Mouse (Mus musculus): ENCODE results near the gene Vkorc1. TPM values are rescaled to one million over a fixed set of nuclear protein-coding genes. Genes with fewer than 3 reads are reported as not detected.
"Not testable (repeated sequence)": the region's sequence is repeated elsewhere in the genome, so short reads cannot be mapped to it uniquely, and the experiment has no call there.

Gene Vkorc1
- polyA plus RNA-seq, 1 experiment from 2014 or later, result 81.7 TPM

DNA sequence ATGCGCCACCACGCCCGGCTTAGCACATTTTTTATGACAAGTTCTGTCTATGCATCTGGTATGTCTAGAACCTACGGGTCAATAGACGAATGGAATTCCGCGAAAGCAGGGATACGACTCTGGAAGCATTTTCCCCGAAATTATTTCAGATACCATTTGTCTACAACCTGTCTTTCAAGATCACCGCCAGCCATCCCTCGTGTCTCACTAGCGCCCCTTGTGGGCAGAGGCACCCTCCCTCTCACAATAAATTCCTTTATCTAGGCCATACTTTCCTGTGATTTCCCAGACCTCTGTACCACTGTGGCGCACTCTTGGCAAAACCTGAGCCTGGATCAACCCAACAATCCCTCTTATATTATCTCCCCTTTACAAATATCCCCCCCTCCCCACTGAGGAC lies 967 bp upstream of the Vkorc1 start:
- no peak overlapping the region for H3K9ac ChIP-seq (replicated peaks)

DNA sequence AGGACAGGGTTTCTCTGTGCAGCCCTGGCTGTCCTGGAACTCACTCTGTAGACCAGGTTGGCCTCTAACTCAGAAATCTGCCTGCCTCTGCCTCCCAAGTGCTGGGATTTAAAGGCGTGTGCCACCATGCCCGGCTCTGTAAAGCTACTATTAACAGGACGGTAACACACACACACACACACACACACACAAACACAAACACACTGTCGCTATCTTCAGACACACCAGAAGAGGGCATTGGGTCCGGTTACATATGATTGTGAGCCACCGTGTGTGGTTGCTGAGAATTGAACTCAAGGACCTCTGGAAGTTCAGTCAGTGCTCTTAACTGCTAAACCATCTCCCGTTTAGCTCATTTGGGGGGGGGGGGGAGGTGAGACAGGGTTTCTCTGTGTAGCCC lies 474 bp upstream of the Vkorc1 start:
- H3K27ac ChIP-seq; ATAC-seq (ENCODE audit: insufficient number of reproducible peaks, insufficient read depth, low FRiP score, low TSS enrichment, low read depth): not testable (repeated sequence)
- WGBS, result 63% methylated on average over 7 of the region's 7 CpGs

More for the DNA sequence above, 967 bp upstream of the Vkorc1 start:
- H3K4me1 ChIP-seq (replicated peaks), result peaks cover 9% of the 10 kb centered on the region
- peaks cover 24% of the 10 kb centered on the region for H3K36me3 ChIP-seq
- no peaks in the 10 kb centered on the region for H3K9me3 ChIP-seq
- no peak overlapping the region for H3K4me3 ChIP-seq (replicated peaks)
- no peak overlapping the region for H3K4me2 ChIP-seq
- H3K27me3 ChIP-seq, result 0 out of 2 replicates have a peak, but pooled peaks cover 2% of the 10 kb centered on the region
- 55% methylated on average over 13 of the region's 13 CpGs for WGBS
- no peak overlapping the region for H3K27ac ChIP-seq
- no peak for ATAC-seq (ENCODE audit: insufficient number of reproducible peaks, insufficient read depth, low FRiP score, low TSS enrichment, low read depth)

DNA sequence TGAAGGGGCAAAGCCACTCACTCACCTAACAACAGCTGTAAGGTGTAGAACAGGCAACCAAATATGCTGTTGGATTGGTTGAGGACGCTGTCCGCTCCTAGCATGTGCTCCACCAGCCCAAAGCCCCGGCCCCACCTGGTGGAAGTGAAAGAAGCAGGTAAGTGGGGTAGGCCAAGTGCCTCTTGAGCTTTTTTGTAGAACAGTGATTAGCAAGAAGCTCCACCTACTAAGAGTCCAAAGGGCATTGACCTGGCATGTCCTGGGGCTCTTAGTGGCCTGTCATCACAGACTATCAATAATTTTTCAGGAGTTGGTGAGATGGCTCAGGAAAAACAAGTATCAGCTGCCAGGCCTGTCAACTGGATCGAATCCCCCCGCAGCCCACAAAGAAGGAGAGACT lies 937 bp downstream of the Vkorc1 start:
- Histone ChIP-seq H3K27ac (no peak overlapping the region), H3K4me1 (replicated peaks) (peaks cover 13% of the 10 kb centered on the region), H3K4me3 (replicated peaks) (peak overlapping the region; percentile 59), H3K9me3 (no peaks in the 10 kb centered on the region), H3K4me2 (peak overlapping the region; percentile 79), H3K9ac (replicated peaks) (peak overlapping the region; percentile 70; the same call in 1 of the 2 replicates), H3K27me3 (0 out of 2 replicates have a peak, but pooled peaks cover under 1% of the 10 kb centered on the region), H3K36me3 (peaks cover 43% of the 10 kb centered on the region)
- ATAC-seq (ENCODE audit: insufficient number of reproducible peaks, insufficient read depth, low FRiP score, low TSS enrichment, low read depth), result no peak
- WGBS, result 72% methylated on average over 5 of the region's 5 CpGs

More for the DNA sequence above, 474 bp upstream of the Vkorc1 start:
- H3K9me3 ChIP-seq; H3K9ac ChIP-seq (replicated peaks); H3K4me1 ChIP-seq (replicated peaks); H3K27me3 ChIP-seq: not testable (repeated sequence)
- Histone ChIP-seq H3K4me2 (peak overlapping the region; percentile 79), H3K4me3 (replicated peaks) (peak overlapping the region; percentile 59), H3K36me3 (peaks cover 29% of the 10 kb centered on the region)

DNA sequence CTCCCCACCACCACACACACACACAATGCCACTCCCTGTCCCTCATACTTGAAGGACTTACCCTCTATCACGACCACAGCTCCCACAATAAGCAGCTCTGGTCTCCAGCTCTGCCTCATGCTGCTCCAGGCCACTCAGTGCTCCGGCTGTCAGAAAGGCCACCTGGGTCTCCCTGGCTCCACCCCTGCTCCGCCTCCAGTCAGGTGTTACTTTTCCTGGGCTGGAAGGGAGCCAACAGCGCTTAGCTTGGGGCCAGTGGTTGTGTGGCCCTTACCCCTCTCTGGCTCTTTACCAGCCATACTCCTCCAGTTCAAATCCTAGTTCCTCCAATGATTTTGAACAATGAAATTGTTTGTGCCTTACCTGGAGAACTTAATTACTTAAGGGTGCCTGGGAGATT lies 4.6 kb downstream of the Vkorc1 start, which contains the start of gene Prss53:
Gene Prss53, minus strand, starts transcription at position 173 of the 400 bp plus-strand sequence.
- Histone ChIP-seq H3K9me3 (no peaks in the 10 kb centered on the region), H3K4me1 (replicated peaks) (peaks cover 13% of the 10 kb centered on the region), H3K27me3 (no peaks in the 10 kb centered on the region), H3K4me3 (replicated peaks) (no peak within 1 kb of the TSS), H3K36me3 (peaks cover 80% of the 10 kb centered on the region), H3K4me2 (no peak within 1 kb of the TSS), H3K9ac (replicated peaks) (no peak within 1 kb of the TSS), H3K27ac (no peak within 1 kb of the TSS)
- ATAC-seq (ENCODE audit: insufficient number of reproducible peaks, insufficient read depth, low FRiP score, low TSS enrichment, low read depth), result no peak
- WGBS, result 26% methylated on average over 4 of the region's 4 CpGs

DNA sequence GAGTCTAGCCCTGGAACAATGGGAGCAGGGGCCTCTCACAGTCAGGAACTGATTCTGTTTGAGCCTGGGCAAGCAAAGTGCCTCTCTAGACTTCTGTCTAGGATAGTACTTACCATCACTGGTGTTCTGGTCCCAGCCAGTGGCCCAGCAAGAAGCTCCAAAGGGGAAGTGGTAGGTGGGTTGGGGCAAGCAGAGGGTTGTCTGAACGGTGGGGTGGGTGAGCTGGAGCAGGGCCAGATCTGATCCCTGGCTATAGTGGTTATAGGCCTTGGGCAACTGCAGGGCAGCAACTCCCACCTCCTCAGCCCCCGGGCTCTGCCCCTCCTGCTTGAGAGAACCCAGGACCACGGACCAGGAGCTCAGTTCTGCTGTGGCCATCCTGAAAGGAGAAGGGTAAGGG lies 6.6 kb downstream of the Vkorc1 start:
- no peaks in the 10 kb centered on the region for H3K27me3 ChIP-seq
- no peak for ATAC-seq (ENCODE audit: insufficient number of reproducible peaks, insufficient read depth, low FRiP score, low TSS enrichment, low read depth)
- 74% methylated on average over 3 of the region's 3 CpGs for WGBS
- H3K36me3 ChIP-seq, result peaks cover 98% of the 10 kb centered on the region
- no peak overlapping the region for H3K4me2 ChIP-seq
- H3K27ac ChIP-seq, result no peak overlapping the region
- peaks cover 9% of the 10 kb centered on the region for H3K4me1 ChIP-seq (replicated peaks)
- H3K9me3 ChIP-seq, result no peaks in the 10 kb centered on the region
- H3K9ac ChIP-seq (replicated peaks), result no peak overlapping the region
- H3K4me3 ChIP-seq (replicated peaks), result no peak overlapping the region

DNA sequence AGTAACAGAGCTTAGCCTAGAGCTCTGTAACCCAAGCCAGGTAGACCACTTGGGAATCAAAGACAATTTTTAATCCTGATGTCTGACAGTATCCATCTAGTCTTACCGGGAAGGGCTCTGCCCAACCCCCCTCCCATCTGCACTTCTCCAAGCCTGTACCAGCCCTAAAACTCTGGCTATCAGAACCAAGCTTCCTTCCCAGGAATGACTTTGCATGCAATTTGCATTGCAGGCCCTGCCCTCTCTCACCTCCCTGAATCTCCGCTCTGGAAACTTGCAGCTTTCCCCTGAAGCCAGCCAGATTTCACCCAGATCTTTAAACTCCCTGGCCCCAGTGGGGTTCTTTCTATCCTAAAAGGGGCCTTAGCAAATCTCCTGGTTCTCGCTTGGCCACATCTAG lies 7.6 kb downstream of the Vkorc1 start:
- ATAC-seq (ENCODE audit: insufficient number of reproducible peaks, insufficient read depth, low FRiP score, low TSS enrichment, low read depth), result no peak
- Histone ChIP-seq H3K36me3 (peaks cover 98% of the 10 kb centered on the region), H3K27ac (no peak overlapping the region), H3K9ac (replicated peaks) (no peak overlapping the region), H3K4me1 (replicated peaks) (peaks cover 17% of the 10 kb centered on the region), H3K4me2 (no peak overlapping the region), H3K4me3 (replicated peaks) (no peak overlapping the region), H3K27me3 (no peaks in the 10 kb centered on the region), H3K9me3 (no peaks in the 10 kb centered on the region)
- WGBS, result 86% methylated on average over 3 of the region's 3 CpGs

DNA sequence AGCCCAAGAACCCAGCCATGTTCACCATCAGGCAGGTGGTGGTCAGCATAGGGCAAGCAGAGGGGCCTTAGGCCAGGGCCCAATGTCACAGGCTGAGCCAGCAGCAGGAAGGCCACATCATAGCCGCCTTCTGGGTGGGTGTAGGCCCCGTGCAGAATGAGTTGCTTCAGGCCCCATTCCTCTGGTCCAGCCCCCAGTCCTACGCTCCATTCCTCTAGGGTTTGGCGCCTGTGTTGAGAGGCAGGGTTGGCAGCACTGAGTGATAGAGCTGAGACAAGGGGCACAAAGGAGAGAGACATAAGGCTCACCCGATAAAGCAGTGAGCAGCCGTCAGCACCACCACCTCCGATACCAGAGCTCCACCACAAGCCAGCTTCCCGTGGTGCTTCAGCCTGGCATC lies 8.2 kb downstream of the Vkorc1 start:
- peaks cover 98% of the 10 kb centered on the region for H3K36me3 ChIP-seq
- H3K9me3 ChIP-seq, result no peaks in the 10 kb centered on the region
- H3K27me3 ChIP-seq, result no peaks in the 10 kb centered on the region
- peaks cover 17% of the 10 kb centered on the region for H3K4me1 ChIP-seq (replicated peaks)
- H3K27ac ChIP-seq, result no peak overlapping the region
- no peak for ATAC-seq (ENCODE audit: insufficient number of reproducible peaks, insufficient read depth, low FRiP score, low TSS enrichment, low read depth)
- H3K9ac ChIP-seq (replicated peaks), result 0 out of 2 replicates have a peak overlapping the region, but pooled peaks have one; percentile 23
- WGBS, result 83% methylated on average over 8 of the region's 8 CpGs
- H3K4me2 ChIP-seq, result no peak overlapping the region
- H3K4me3 ChIP-seq (replicated peaks), result no peak overlapping the region

DNA sequence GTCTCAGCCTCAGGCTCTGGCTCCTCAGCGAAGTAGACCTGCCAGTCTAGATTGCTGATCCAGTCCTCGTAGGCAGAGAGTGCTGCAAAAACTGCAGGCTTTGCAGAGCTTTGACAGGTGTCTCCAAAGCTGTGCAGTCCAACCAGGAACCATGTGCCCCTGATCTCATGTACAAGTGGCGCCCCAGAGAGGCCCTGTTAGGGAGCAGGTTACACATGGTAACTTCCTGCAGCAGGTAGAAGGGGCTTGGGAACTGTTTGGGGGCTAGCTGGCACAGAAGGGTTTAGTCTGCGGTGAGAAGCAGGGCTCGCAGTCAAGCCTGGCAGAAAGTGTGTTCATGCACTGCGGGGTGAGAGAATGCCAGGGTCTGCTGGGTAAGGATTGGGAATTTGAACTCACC lies 8.9 kb downstream of the Vkorc1 start:
- 91% methylated on average over 6 of the region's 6 CpGs for WGBS
- Histone ChIP-seq H3K9me3 (no peaks in the 10 kb centered on the region), H3K36me3 (peaks cover 100% of the 10 kb centered on the region), H3K9ac (replicated peaks) (no peak overlapping the region), H3K27ac (no peak overlapping the region), H3K4me2 (no peak overlapping the region), H3K4me1 (replicated peaks) (peaks cover 17% of the 10 kb centered on the region), H3K27me3 (no peaks in the 10 kb centered on the region), H3K4me3 (replicated peaks) (no peak overlapping the region)
- no peak for ATAC-seq (ENCODE audit: insufficient number of reproducible peaks, insufficient read depth, low FRiP score, low TSS enrichment, low read depth)

DNA sequence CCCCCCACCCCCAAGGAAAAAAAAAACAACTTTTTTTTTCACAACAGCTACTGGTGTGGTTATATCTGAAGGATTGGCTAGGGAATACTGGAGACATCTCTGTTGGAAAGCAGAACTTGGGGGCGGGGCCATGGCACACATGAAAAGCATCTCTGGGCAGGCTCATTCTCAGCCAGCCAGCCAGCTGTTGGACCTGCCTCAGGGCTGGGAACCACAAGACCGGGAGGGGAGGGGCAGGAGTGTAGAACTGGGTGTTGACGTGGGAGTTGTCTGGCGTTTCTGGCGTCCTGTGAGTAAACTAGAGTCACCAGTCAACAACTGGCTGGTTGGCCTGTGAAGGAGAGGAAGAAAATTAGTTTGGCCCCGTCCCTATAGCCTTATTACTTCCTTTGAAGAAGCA lies 9.5 kb downstream of the Vkorc1 start:
- Histone ChIP-seq H3K27me3 (no peaks in the 10 kb centered on the region), H3K4me1 (replicated peaks) (peaks cover 17% of the 10 kb centered on the region), H3K4me3 (replicated peaks) (no peak overlapping the region), H3K27ac (no peak overlapping the region), H3K36me3 (peaks cover 100% of the 10 kb centered on the region), H3K4me2 (no peak overlapping the region), H3K9me3 (no peaks in the 10 kb centered on the region), H3K9ac (replicated peaks) (no peak overlapping the region)
- WGBS, result 56% methylated on average over 6 of the region's 6 CpGs
- no peak for ATAC-seq (ENCODE audit: insufficient number of reproducible peaks, insufficient read depth, low FRiP score, low TSS enrichment, low read depth)

DNA sequence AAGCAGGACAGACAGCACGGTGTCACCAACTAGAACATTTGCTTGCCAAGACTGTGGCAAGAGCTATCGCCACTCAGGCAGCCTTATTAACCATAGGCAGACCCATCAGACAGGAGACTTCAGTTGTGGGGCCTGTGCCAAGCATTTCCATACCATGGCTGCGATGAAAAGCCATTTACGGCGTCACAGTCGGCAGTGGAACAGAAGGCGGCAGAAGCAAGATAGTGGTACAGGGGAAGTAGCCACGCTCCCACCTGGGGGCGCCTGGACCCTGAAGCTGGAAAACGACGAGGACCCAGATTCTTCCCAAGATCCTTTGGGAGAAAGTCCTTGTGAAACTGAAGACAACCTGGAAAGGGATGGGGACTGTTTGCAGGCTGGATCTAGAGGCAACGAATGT lies 15.0 kb downstream of the Vkorc1 start:
- Histone ChIP-seq H3K9me3 (no peaks in the 10 kb centered on the region), H3K36me3 (peaks cover 79% of the 10 kb centered on the region)
- 87% methylated on average over 12 of the region's 12 CpGs for WGBS

DNA sequence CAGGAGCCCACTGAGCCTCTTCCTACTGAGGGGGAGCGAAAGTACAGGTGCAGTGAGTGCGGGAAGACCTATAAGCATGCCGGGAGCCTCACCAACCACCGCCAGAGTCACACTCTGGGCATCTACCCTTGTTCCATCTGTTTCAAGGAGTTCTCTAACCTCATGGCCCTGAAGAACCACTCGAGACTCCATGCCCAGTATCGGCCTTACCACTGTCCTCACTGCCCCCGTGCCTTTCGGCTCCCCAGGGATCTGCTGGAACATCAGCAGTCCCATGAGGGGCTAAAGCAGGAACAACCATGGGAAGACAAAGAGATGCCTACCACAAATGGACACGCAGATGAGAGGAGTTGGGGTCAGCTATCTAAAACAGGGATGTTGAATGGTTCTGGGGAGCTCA lies 16.1 kb downstream of the Vkorc1 start:
- no peaks in the 10 kb centered on the region for H3K9me3 ChIP-seq
- no peak overlapping the region for H3K4me2 ChIP-seq
- H3K27me3 ChIP-seq, result no peaks in the 10 kb centered on the region
- H3K36me3 ChIP-seq, result peaks cover 68% of the 10 kb centered on the region
- 98% methylated on average over 9 of the region's 9 CpGs for WGBS
- no peak overlapping the region for H3K27ac ChIP-seq
- H3K4me3 ChIP-seq (replicated peaks), result no peak overlapping the region
- H3K4me1 ChIP-seq (replicated peaks), result peaks cover 27% of the 10 kb centered on the region
- ATAC-seq (ENCODE audit: insufficient number of reproducible peaks, insufficient read depth, low FRiP score, low TSS enrichment, low read depth), result no peak
- no peak overlapping the region for H3K9ac ChIP-seq (replicated peaks)

More for the DNA sequence above, 15.0 kb downstream of the Vkorc1 start:
- Histone ChIP-seq H3K27ac (no peak overlapping the region), H3K4me1 (replicated peaks) (peaks cover 23% of the 10 kb centered on the region), H3K9ac (replicated peaks) (no peak overlapping the region), H3K4me2 (no peak overlapping the region), H3K27me3 (no peaks in the 10 kb centered on the region), H3K4me3 (replicated peaks) (no peak overlapping the region)
- ATAC-seq (ENCODE audit: insufficient number of reproducible peaks, insufficient read depth, low FRiP score, low TSS enrichment, low read depth), result no peak
